ENCODE assay signal across 34 mouse cellular contexts in genomic region chr5:47215421-47215820, GRCm38 (mm10).
"Had no signal": no experiment of that assay in that cellular context is flagged by ENCODE, and none has a peak within 500 bp of the region (broad histone marks: within the 10 kb centered on the region; RNA-seq: fewer than 3 reads in every experiment).

No protein-coding gene starts in this region.

- H3K9me3 ChIP-seq: heart, embryonic 12.5 days; heart, embryonic 13.5 days; heart, embryonic 15.5 days; hindbrain, embryonic 10.5 days; hindbrain, embryonic 12.5 days; hindbrain, embryonic 13.5 days; hindbrain, embryonic 15.5 days; intestine, embryonic 15.5 days; kidney, embryonic 15.5 days had no signal

- ATAC-seq: hindbrain, embryonic 16.5 days; hindbrain, postnatal 0 days; inflammation-experienced regulatory T-cells, adult 6 months; intestine, embryonic 15.5 days; intestine, embryonic 16.5 days; intestine, postnatal 0 days had no signal

- H3K27ac ChIP-seq: heart, embryonic 13.5 days; heart, embryonic 15.5 days; hindbrain, embryonic 10.5 days; hindbrain, embryonic 12.5 days; hindbrain, embryonic 13.5 days; hindbrain, embryonic 14.5 days; hindbrain, embryonic 15.5 days; hindbrain, postnatal 0 days; intestine, embryonic 15.5 days; kidney, embryonic 15.5 days; kidney, postnatal 0 days; layer of hippocampus, adult 2 months; left cerebral cortex, adult 2 months had no signal

- DNase-seq: heart, postnatal 10 days; heart, postnatal 14 days; heart, postnatal 36 days; heart, postnatal 4 days; kidney, adult 11 months; kidney, adult 18-20 months; kidney, adult 2 months; kidney, adult 8-10 months; kidney, adult 9 months; kidney, postnatal 10 days; kidney, postnatal 14 days; kidney, postnatal 25 days; kidney, postnatal 36 days; kidney, postnatal 4 days; layer of hippocampus, adult 9-11 months; layer of hippocampus, postnatal 36 days had no signal

- H3K36me3 ChIP-seq: heart, embryonic 12.5 days; heart, embryonic 13.5 days; heart, embryonic 15.5 days; hindbrain, embryonic 10.5 days; hindbrain, embryonic 12.5 days; hindbrain, embryonic 13.5 days; hindbrain, embryonic 15.5 days; intestine, embryonic 15.5 days; kidney, embryonic 15.5 days had no signal

- H3K4me3 ChIP-seq: heart, embryonic 12.5 days; heart, embryonic 13.5 days; heart, embryonic 15.5 days; hindbrain, embryonic 10.5 days; hindbrain, embryonic 12.5 days; hindbrain, embryonic 13.5 days; hindbrain, embryonic 15.5 days; intestine, embryonic 15.5 days; kidney, embryonic 15.5 days; layer of hippocampus, adult 2 months; left cerebral cortex, adult 2 months had no signal

- H3K27me3 ChIP-seq: heart, embryonic 12.5 days; heart, embryonic 13.5 days; heart, embryonic 15.5 days; hindbrain, embryonic 12.5 days; hindbrain, embryonic 13.5 days; hindbrain, embryonic 15.5 days; intestine, embryonic 15.5 days; kidney, embryonic 15.5 days had no signal

- H3K4me1 ChIP-seq: heart, embryonic 12.5 days; heart, embryonic 13.5 days; heart, embryonic 15.5 days; hindbrain, embryonic 10.5 days; hindbrain, embryonic 12.5 days; hindbrain, embryonic 13.5 days; hindbrain, embryonic 15.5 days; intestine, embryonic 15.5 days; kidney, embryonic 15.5 days had no signal
